Mouse (Mus musculus): ENCODE measurements around the gene Htr1a.

Htr1a gene

GRCm38 (mm10) chr13:105443339-105443738, at the start of gene Htr1a:
Gene Htr1a (plus strand): TSS chr13:105443639.
- no peak for DNase-seq (ENCODE audit: low read depth in 2 of 2, low spot score in 2 of 2)

- DNase-seq (ENCODE audit: low read depth in 2 of 2, low spot score in 2 of 2), result no peak
These were observed 31.7 kb upstream of the Htr1a start for GRCm38 (mm10) chr13:105411535-105412326.

- no peak for DNase-seq (ENCODE audit: low read depth in 2 of 2, low spot score in 2 of 2)
These were observed 31.1 kb upstream of the Htr1a start for GRCm38 (mm10) chr13:105412327-105412722.

DNA sequence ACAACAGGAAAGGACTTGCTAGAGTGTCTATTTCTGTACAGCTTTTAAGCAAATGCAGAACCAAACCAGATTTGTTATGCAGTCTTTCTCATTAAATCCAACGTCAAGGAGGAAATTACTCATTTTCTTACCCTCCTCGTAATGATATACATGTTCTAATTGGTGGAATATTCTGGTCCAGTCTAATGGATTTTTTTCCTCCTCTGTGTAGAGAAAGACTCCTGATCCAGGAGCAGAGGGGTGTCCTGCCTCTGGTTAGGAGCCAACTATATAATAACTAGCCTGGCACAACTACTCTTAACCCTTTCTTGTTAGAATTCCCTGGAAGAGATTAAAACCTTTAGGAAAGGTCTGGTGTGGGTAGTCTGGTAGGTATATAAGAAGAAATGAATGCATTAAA, 10.3 kb upstream of the Htr1a start:
- no peak for DNase-seq (ENCODE audit: low read depth in 2 of 2, low spot score in 2 of 2)

GRCm38 (mm10) chr13:105433630-105434029, 9.8 kb upstream of the Htr1a start:
- DNase-seq (ENCODE audit: low read depth in 2 of 2, low spot score in 2 of 2), result no peak

GRCm38 (mm10) chr13:105442576-105442975, 863 bp upstream of the Htr1a start:
- DNase-seq (ENCODE audit: low read depth in 2 of 2, low spot score in 2 of 2), result no peak

GRCm38 (mm10) chr13:105443871-105444237, 415 bp downstream of the Htr1a start:
- no peak for DNase-seq (ENCODE audit: low read depth in 2 of 2, low spot score in 2 of 2)

GRCm38 (mm10) chr13:105444238-105444894, 927 bp downstream of the Htr1a start:
- no peak for DNase-seq (ENCODE audit: low read depth in 2 of 2, low spot score in 2 of 2)

DNA sequence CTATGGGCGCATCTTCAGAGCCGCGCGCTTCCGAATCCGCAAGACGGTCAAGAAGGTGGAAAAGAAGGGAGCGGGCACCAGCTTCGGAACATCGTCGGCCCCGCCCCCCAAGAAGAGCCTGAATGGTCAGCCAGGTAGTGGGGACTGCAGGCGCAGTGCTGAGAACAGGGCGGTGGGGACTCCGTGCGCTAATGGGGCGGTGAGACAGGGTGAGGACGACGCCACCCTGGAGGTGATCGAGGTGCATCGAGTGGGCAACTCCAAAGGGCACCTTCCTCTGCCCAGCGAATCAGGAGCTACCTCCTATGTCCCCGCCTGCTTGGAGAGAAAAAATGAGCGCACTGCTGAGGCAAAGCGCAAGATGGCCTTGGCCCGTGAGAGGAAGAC, 1.4 kb downstream of the Htr1a start:
- no peak for DNase-seq (ENCODE audit: low read depth in 2 of 2, low spot score in 2 of 2)

GRCm38 (mm10) chr13:105446239-105446638, 2.8 kb downstream of the Htr1a start:
- DNase-seq (ENCODE audit: low read depth in 2 of 2, low spot score in 2 of 2), result no peak

- DNase-seq (ENCODE audit: low read depth in 2 of 2, low spot score in 2 of 2), result no peak
These were observed 4.3 kb downstream of the Htr1a start for GRCm38 (mm10) chr13:105447695-105448094.

DNA sequence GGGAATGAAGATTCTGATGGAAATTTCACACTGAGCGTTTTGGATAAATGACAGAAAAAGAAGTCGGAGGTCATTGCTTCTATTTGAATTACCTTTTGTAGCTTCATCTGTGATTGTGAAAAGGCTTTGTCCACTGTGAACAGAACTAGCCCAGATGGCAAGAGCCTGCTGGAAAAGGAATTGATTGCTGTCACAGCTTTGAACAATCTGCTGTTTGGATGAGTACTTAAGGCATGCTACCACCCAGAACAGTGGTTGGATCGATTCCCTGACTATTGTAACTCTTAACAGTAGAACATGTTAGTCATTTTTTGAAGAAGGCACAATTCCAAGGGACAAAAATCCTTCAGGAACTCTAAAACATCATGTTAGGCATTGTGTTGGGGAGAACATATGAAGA, 8.1 kb downstream of the Htr1a start:
- no peak for DNase-seq (ENCODE audit: low read depth in 2 of 2, low spot score in 2 of 2)

Data from CD8-positive naive resting alpha-beta T cell, adult 2 months (primary cell).